Mouse (Mus musculus): ENCODE results near the gene Ago1. TPM values are rescaled to one million over a fixed set of nuclear protein-coding genes. Genes with fewer than 3 reads are reported as not detected.

Ago1 gene
- polyA plus RNA-seq, 1 experiment = 6.2 TPM

GRCm38 (mm10) chr4:126481461-126481860 lies 13.1 kb upstream of the Ago1 start:
- WGBS = 88% methylated on average over 5 of the region's 5 CpGs
- DNase-seq (ENCODE audit: low read depth, low spot score) = no peak

- no peak for DNase-seq (ENCODE audit: low read depth, low spot score)
- 27% methylated on average over 3 of the region's 3 CpGs for WGBS
Observed at GRCm38 (mm10) chr4:126480288-126480687, 11.9 kb upstream of the Ago1 start.

GRCm38 (mm10) chr4:126473031-126473430 lies 4.6 kb upstream of the Ago1 start:
- no peak for DNase-seq (ENCODE audit: low read depth, low spot score)
- 43% methylated on average over 5 of the region's 5 CpGs for WGBS

GRCm38 (mm10) chr4:126469334-126469733 lies 951 bp upstream of the Ago1 start:
- WGBS = 77% methylated on average over 1 of the region's 1 CpGs
- no peak for DNase-seq (ENCODE audit: low read depth, low spot score)

GRCm38 (mm10) chr4:126468925-126469324 lies 542 bp upstream of the Ago1 start:
- 8% methylated on average over 8 of the region's 8 CpGs for WGBS
- DNase-seq (ENCODE audit: low read depth, low spot score) = no peak

- WGBS = 2% methylated on average over 25 of the region's 25 CpGs
- DNase-seq (ENCODE audit: low read depth, low spot score) = no peak
Observed at GRCm38 (mm10) chr4:126467721-126468284, 580 bp downstream of the Ago1 start.

GRCm38 (mm10) chr4:126466251-126466750 lies 2.1 kb downstream of the Ago1 start:
- DNase-seq (ENCODE audit: low read depth, low spot score) = no peak
- WGBS = 64% methylated on average over 8 of the region's 8 CpGs

- whole genome bisulfite sequencing = 49% methylated on average over 8 of the region's 8 CpGs
- DNase-seq (ENCODE audit: low read depth, low spot score) = no peak
Observed at GRCm38 (mm10) chr4:126465843-126466242, 2.5 kb downstream of the Ago1 start.

GRCm38 (mm10) chr4:126464892-126465235 lies 3.5 kb downstream of the Ago1 start:
- 61% methylated on average over 2 of the region's 2 CpGs for WGBS
- no peak for DNase-seq (ENCODE audit: low read depth, low spot score)

- DNase-seq (ENCODE audit: low read depth, low spot score) = no peak
- 44% methylated on average over 4 of the region's 4 CpGs for WGBS
Observed at GRCm38 (mm10) chr4:126464189-126464891, 4.0 kb downstream of the Ago1 start.

GRCm38 (mm10) chr4:126455441-126455840 lies 12.9 kb downstream of the Ago1 start:
- no peak for DNase-seq (ENCODE audit: low read depth, low spot score)
- WGBS = 85% methylated on average over 7 of the region's 7 CpGs

- WGBS = 73% methylated on average over 5 of the region's 5 CpGs
- DNase-seq (ENCODE audit: low read depth, low spot score) = no peak
Observed at GRCm38 (mm10) chr4:126454547-126455254, 13.7 kb downstream of the Ago1 start.

GRCm38 (mm10) chr4:126450268-126450667 lies 18.1 kb downstream of the Ago1 start:
- WGBS = 100% methylated on average over 1 of the region's 1 CpGs
- no peak for DNase-seq (ENCODE audit: low read depth, low spot score)

- 75% methylated on average over 7 of the region's 7 CpGs for WGBS
- DNase-seq (ENCODE audit: low read depth, low spot score) = no peak
Observed at GRCm38 (mm10) chr4:126447126-126447525, 21.3 kb downstream of the Ago1 start.

GRCm38 (mm10) chr4:126444528-126444927 lies 23.9 kb downstream of the Ago1 start:
- 93% methylated on average over 3 of the region's 3 CpGs for WGBS
- DNase-seq (ENCODE audit: low read depth, low spot score) = no peak

GRCm38 (mm10) chr4:126438261-126438660 lies 30.1 kb downstream of the Ago1 start:
- 81% methylated on average over 5 of the region's 5 CpGs for WGBS
- no peak for DNase-seq (ENCODE audit: low read depth, low spot score)

- 48% methylated on average over 2 of the region's 2 CpGs for WGBS
Observed at GRCm38 (mm10) chr4:126436268-126436667, 32.1 kb downstream of the Ago1 start.

GRCm38 (mm10) chr4:126434094-126434493 lies 34.3 kb downstream of the Ago1 start:
- no peak for DNase-seq (ENCODE audit: low read depth, low spot score)
- WGBS = 93% methylated on average over 2 of the region's 2 CpGs

More at GRCm38 (mm10) chr4:126436268-126436667, 32.1 kb downstream of the Ago1 start:
- DNase-seq (ENCODE audit: low read depth, low spot score) = no peak

- WGBS = 76% methylated on average over 4 of the region's 4 CpGs
Observed at GRCm38 (mm10) chr4:126433175-126433574, 35.2 kb downstream of the Ago1 start.

GRCm38 (mm10) chr4:126431746-126432145 lies 36.6 kb downstream of the Ago1 start:
- WGBS = 76% methylated on average over 4 of the region's 4 CpGs

More at GRCm38 (mm10) chr4:126433175-126433574, 35.2 kb downstream of the Ago1 start:
- DNase-seq (ENCODE audit: low read depth, low spot score) = no peak

More at GRCm38 (mm10) chr4:126431746-126432145, 36.6 kb downstream of the Ago1 start:
- DNase-seq (ENCODE audit: low read depth, low spot score) = no peak

Data from large intestine, adult 2 months (tissue).